Mouse (Mus musculus): ENCODE measurements at regions not wholly inside any gene's neighbourhood (a gene's known extent, or its start where the extent isn't known, plus 50 kb on each side); places are given as distances from the start of the nearest gene placed in this dataset.

DNA sequence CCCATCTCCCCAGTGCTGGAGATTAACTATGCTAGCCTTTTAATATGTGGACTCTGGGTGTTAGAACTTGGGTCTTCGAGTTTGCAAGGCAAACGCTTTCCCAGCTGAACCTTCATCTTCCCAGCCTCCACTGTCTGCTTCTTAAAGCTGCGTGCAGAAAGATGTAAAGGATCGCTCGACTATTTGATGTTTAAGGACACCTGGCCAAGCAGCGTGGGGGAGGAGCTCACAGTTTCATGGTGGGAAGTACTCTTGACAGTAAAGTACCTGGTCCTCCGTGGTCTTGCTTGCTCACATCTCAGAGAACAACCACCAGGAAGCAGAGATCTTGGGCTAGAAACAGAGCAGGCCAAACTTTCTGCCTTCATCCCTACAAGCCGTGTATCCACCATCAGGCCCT is 113.1 kb downstream of the Gadd45g start:
- Histone ChIP-seq H3K4me3 (replicated peaks; ENCODE audit: low read length) (no peak overlapping the region), H3K36me3 (ENCODE audit: insufficient read depth, low read length) (no peaks in the 10 kb centered on the region), H3K4me1 (replicated peaks; ENCODE audit: low read depth, low read length) (peaks cover 44% of the 10 kb centered on the region), H3K9me3 (ENCODE audit: low read length) (no peaks in the 10 kb centered on the region), H3K27me3 (ENCODE audit: insufficient read depth, low read length) (peaks cover 4% of the 10 kb centered on the region; the same call in 1 of the 2 replicates)
- TF ChIP-seq NANOG (IDR thresholded peaks at IDR 0.05; ENCODE audit: borderline replicate concordance, low read length) (no peak), CTCF (conservative IDR thresholded peaks at IDR 0.05; ENCODE audit: low read length) (no peak), POU5F1 (IDR thresholded peaks at IDR 0.05; ENCODE audit: borderline replicate concordance, low read length) (no peak)

DNA sequence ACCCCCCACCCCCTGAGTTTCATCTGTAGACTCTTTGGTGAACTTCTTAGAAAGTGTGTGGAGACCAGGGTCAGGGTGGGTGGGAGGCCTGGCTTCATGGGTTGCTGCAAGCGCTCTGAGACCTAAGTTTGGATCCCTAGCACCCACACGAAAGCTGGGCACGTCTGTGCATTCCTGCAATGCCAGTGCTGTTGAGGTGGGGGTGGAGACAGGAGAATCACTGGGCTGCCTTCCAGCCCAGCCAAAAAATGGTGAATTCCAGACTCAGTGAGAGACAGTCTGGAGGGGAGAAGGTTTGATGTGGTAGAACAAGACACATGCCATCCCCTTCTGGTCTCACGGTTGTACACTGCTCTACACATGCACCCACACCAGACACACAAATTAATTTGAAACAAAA is 113.8 kb downstream of the Gadd45g start:
- Histone ChIP-seq H3K27me3 (ENCODE audit: insufficient read depth, low read length) (peaks cover 4% of the 10 kb centered on the region; the same call in 1 of the 2 replicates), H3K36me3 (ENCODE audit: insufficient read depth, low read length) (no peaks in the 10 kb centered on the region), H3K9me3 (ENCODE audit: low read length) (no peaks in the 10 kb centered on the region), H3K4me3 (replicated peaks; ENCODE audit: low read length) (no peak overlapping the region), H3K4me1 (replicated peaks; ENCODE audit: low read depth, low read length) (peaks cover 49% of the 10 kb centered on the region)
- TF ChIP-seq POU5F1 (IDR thresholded peaks at IDR 0.05; ENCODE audit: borderline replicate concordance, low read length): no peak
- TF ChIP-seq CTCF (conservative IDR thresholded peaks at IDR 0.05; ENCODE audit: low read length): no peak
- TF ChIP-seq NANOG (IDR thresholded peaks at IDR 0.05; ENCODE audit: borderline replicate concordance, low read length): no peak

DNA sequence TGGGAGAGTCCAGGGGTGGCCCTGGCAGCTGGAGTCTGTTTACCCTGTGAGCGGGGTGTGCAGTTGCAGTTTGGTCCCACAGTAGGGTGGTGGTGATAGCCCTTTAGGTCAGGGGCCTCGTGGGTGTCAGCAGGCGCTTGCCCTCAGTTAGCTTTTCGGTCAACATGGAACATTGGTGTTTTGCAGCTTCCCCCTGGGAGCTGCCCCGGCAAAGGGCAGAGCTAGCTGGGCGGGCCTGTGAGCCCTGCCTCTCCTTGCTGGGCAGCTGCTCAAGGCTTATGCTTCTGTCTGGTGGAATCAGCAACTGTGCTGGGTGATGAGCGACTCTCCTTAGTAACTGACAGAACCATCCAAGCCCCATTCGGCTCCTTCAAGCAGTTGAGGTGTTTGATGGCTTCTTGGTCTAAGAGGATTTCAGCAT is 115.7 kb downstream of the Gadd45g start:
- Histone ChIP-seq H3K27me3 (ENCODE audit: insufficient read depth, low read length) (peaks cover 4% of the 10 kb centered on the region; the same call in 1 of the 2 replicates), H3K4me1 (replicated peaks; ENCODE audit: low read depth, low read length) (peaks cover 41% of the 10 kb centered on the region), H3K4me3 (replicated peaks; ENCODE audit: low read length) (no peak overlapping the region), H3K9me3 (ENCODE audit: low read length) (no peaks in the 10 kb centered on the region), H3K36me3 (ENCODE audit: insufficient read depth, low read length) (no peaks in the 10 kb centered on the region)
- TF ChIP-seq NANOG (IDR thresholded peaks at IDR 0.05; ENCODE audit: borderline replicate concordance, low read length): no peak
- TF ChIP-seq POU5F1 (IDR thresholded peaks at IDR 0.05; ENCODE audit: borderline replicate concordance, low read length): no peak
- TF ChIP-seq CTCF (conservative IDR thresholded peaks at IDR 0.05; ENCODE audit: low read length): no peak

DNA sequence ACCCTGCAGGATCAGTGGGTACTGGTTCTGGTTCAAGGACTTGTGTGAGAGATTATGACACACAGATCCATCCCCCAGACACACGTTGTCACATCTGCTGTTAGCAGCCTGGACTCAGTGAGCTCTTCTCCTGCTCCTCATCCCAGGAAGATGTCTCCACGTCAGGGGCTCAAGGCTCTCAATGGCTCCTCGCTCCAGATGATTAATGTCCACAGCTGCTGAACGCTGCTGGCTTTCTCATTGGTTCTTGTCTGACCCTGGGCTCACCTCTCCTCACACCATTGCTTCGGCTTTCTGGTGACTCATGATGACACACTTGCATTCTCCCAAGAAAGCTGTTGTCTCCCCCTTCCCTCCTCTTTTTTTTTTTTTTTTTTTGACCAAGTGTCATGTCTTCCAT is 116.2 kb downstream of the Gadd45g start:
- Histone ChIP-seq H3K4me3 (replicated peaks; ENCODE audit: low read length) (no peak overlapping the region), H3K4me1 (replicated peaks; ENCODE audit: low read depth, low read length) (peaks cover 41% of the 10 kb centered on the region), H3K27me3 (ENCODE audit: insufficient read depth, low read length) (peaks cover 4% of the 10 kb centered on the region; the same call in 1 of the 2 replicates), H3K9me3 (ENCODE audit: low read length) (no peaks in the 10 kb centered on the region), H3K36me3 (ENCODE audit: insufficient read depth, low read length) (no peaks in the 10 kb centered on the region)
- TF ChIP-seq NANOG (IDR thresholded peaks at IDR 0.05; ENCODE audit: borderline replicate concordance, low read length): no peak
- no peak for TF ChIP-seq CTCF (conservative IDR thresholded peaks at IDR 0.05; ENCODE audit: low read length)
- no peak for TF ChIP-seq POU5F1 (IDR thresholded peaks at IDR 0.05; ENCODE audit: borderline replicate concordance, low read length)

DNA sequence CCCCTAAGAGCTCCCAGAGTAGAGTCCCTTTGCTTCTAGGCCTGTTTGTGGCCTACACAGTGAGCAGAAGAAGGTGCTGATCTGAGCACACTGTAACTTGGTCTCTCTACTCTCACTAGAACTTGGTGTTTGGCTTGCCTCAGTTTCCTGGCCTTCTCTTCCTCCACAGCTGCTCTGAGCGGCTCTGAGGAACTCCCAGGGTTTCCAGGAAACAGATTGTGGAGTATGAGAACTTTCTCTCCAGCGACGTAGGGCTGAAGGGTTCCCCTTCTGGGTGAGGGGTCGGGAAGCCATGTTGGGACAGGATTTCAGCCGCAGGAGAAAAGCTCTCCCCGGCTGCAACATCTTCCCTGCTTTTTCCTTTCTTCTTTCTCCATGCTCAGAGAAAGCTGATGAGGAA is 117.5 kb downstream of the Gadd45g start:
- Histone ChIP-seq H3K9me3 (ENCODE audit: low read length) (no peaks in the 10 kb centered on the region), H3K4me1 (replicated peaks; ENCODE audit: low read depth, low read length) (peaks cover 41% of the 10 kb centered on the region), H3K27me3 (ENCODE audit: insufficient read depth, low read length) (peaks cover 7% of the 10 kb centered on the region), H3K4me3 (replicated peaks; ENCODE audit: low read length) (peak overlapping the region; percentile 23; the same call in 1 of the 2 replicates), H3K36me3 (ENCODE audit: insufficient read depth, low read length) (no peaks in the 10 kb centered on the region)
- TF ChIP-seq NANOG (IDR thresholded peaks at IDR 0.05; ENCODE audit: borderline replicate concordance, low read length) (no peak), CTCF (conservative IDR thresholded peaks at IDR 0.05; ENCODE audit: low read length) (no peak), POU5F1 (IDR thresholded peaks at IDR 0.05; ENCODE audit: borderline replicate concordance, low read length) (no peak)

DNA sequence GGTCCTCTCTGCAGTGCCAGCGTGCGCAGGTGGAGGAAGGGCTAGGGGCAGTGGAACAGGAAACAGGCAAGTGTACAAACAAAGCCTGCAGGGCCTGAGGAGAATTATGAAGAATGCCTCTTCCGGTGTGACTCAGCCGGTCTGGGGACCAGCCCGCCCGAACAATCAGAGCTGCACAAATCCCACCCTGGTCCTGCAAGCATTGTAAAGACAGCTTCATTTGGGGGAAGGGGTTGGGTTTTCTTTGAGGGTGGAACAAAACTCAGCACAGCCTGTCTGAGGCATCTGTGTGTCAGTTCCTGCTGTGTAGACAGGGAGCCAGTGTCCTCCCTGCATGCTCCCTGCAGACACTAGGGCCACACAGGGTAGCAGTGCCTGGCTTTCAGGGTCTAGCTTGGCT is 117.9 kb downstream of the Gadd45g start:
- H3K4me1 ChIP-seq (replicated peaks; ENCODE audit: low read depth, low read length): peaks cover 44% of the 10 kb centered on the region
- no peaks in the 10 kb centered on the region for H3K9me3 ChIP-seq (ENCODE audit: low read length)
- peak overlapping the region; percentile 23; the same call in 1 of the 2 replicates for H3K4me3 ChIP-seq (replicated peaks; ENCODE audit: low read length)
- no peaks in the 10 kb centered on the region for H3K36me3 ChIP-seq (ENCODE audit: insufficient read depth, low read length)
- TF ChIP-seq NANOG (IDR thresholded peaks at IDR 0.05; ENCODE audit: borderline replicate concordance, low read length) (no peak), POU5F1 (IDR thresholded peaks at IDR 0.05; ENCODE audit: borderline replicate concordance, low read length) (no peak), CTCF (conservative IDR thresholded peaks at IDR 0.05; ENCODE audit: low read length) (no peak)
- peaks cover 11% of the 10 kb centered on the region for H3K27me3 ChIP-seq (ENCODE audit: insufficient read depth, low read length)

DNA sequence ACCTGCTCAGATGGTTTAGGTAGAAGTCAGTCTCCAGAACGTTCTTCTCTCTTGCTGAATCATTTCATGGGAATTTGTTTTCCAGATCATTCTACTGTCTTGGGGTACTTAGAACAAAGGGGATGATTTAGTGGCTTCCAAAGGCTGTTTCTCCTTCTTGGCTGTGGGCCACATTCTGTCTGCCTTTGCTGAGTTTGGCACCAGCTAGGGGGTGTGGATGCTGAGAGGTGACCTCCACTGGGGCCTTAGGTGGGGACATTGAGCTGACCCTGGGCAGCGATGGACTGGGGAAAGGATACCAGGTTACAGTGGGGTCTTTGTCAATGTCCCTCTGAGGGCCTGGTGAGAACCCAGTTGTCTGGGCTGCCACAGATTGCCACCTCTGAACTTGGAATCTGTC is 118.4 kb downstream of the Gadd45g start:
- Histone ChIP-seq H3K36me3 (ENCODE audit: insufficient read depth, low read length) (no peaks in the 10 kb centered on the region), H3K27me3 (ENCODE audit: insufficient read depth, low read length) (peaks cover 11% of the 10 kb centered on the region), H3K4me3 (replicated peaks; ENCODE audit: low read length) (peak overlapping the region; percentile 23; the same call in 1 of the 2 replicates), H3K9me3 (ENCODE audit: low read length) (no peaks in the 10 kb centered on the region), H3K4me1 (replicated peaks; ENCODE audit: low read depth, low read length) (peaks cover 48% of the 10 kb centered on the region)
- TF ChIP-seq POU5F1 (IDR thresholded peaks at IDR 0.05; ENCODE audit: borderline replicate concordance, low read length): no peak
- no peak for TF ChIP-seq NANOG (IDR thresholded peaks at IDR 0.05; ENCODE audit: borderline replicate concordance, low read length)
- no peak for TF ChIP-seq CTCF (conservative IDR thresholded peaks at IDR 0.05; ENCODE audit: low read length)

DNA sequence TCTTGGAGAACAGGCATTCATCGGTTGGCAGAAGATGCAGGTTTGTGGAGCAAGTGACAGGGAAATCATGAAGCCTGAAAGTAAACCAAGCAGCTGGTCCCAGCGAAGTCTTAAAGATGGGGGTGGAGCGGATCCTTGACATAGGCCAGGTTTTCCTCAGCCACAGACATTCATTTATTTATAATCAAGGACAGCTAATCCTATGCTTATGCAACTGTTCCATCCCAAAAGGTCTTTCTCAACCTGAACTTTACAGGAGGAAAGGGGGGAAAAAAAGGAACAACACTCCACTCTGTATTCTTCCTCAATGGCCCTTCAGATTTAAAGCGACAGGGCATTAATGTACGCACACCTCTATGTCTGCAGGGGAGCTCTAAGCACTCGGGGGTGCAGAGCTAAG is 121.6 kb downstream of the Gadd45g start:
- TF ChIP-seq NANOG (IDR thresholded peaks at IDR 0.05; ENCODE audit: borderline replicate concordance, low read length): no peak
- TF ChIP-seq POU5F1 (IDR thresholded peaks at IDR 0.05; ENCODE audit: borderline replicate concordance, low read length): no peak
- no peak for TF ChIP-seq CTCF (conservative IDR thresholded peaks at IDR 0.05; ENCODE audit: low read length)
- no peaks in the 10 kb centered on the region for H3K36me3 ChIP-seq (ENCODE audit: insufficient read depth, low read length)

DNA sequence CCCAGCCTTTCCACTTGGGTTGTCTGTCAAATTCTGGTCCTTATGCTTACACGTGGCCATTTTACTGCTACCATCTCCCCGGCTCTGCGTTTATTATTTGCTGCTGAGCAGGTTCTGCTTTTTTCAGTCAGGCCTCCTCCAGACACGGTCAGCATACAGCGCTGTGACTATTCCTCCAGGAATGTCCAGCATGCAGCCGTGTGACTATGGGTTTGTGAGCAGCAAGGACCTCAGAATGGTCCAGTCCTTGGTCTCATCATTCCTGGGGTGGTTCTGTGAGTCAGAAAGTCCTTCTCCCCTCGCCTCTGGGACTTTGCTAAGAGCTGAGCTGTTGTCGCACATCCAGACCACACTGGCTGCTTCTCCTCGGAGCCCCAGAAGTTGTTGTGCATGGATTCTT is 122.3 kb downstream of the Gadd45g start:
- H3K27me3 ChIP-seq (ENCODE audit: insufficient read depth, low read length): peaks cover 28% of the 10 kb centered on the region
- TF ChIP-seq NANOG (IDR thresholded peaks at IDR 0.05; ENCODE audit: borderline replicate concordance, low read length): no peak
- TF ChIP-seq POU5F1 (IDR thresholded peaks at IDR 0.05; ENCODE audit: borderline replicate concordance, low read length): no peak
- no peak for TF ChIP-seq CTCF (conservative IDR thresholded peaks at IDR 0.05; ENCODE audit: low read length)
- H3K9me3 ChIP-seq (ENCODE audit: low read length): no peaks in the 10 kb centered on the region
- H3K36me3 ChIP-seq (ENCODE audit: insufficient read depth, low read length): no peaks in the 10 kb centered on the region
- H3K4me3 ChIP-seq (replicated peaks; ENCODE audit: low read length): no peak overlapping the region
- H3K4me1 ChIP-seq (replicated peaks; ENCODE audit: low read depth, low read length): peaks cover 42% of the 10 kb centered on the region

More for the DNA sequence above, 121.6 kb downstream of the Gadd45g start:
- H3K27me3 ChIP-seq (ENCODE audit: insufficient read depth, low read length): peaks cover 28% of the 10 kb centered on the region
- no peaks in the 10 kb centered on the region for H3K9me3 ChIP-seq (ENCODE audit: low read length)
- peaks cover 42% of the 10 kb centered on the region for H3K4me1 ChIP-seq (replicated peaks; ENCODE audit: low read depth, low read length)
- no peak overlapping the region for H3K4me3 ChIP-seq (replicated peaks; ENCODE audit: low read length)

Data from E14TG2a.4 (cell line).